Mouse (Mus musculus) embryonic facial prominence, embryonic 11.5 days (tissue): ENCODE results near the gene Itga8. TPM values are rescaled to one million over a fixed set of nuclear protein-coding genes. Genes with fewer than 3 reads are reported as not detected.

Experiments used
- ATAC-seq: fragments of 200-750 bp; cut with Nextera tagmentation; replicated peaks from 2 replicates; pipeline ENCODE4 v1.8.0; 2017; ENCODE audit warnings: low read depth; ENCODE audit not compliant: insufficient number of reproducible peaks, low FRiP score, low TSS enrichment
- DNase-seq: peaks from one replicate; pipeline ENCODE4 v3.0.0-alpha.2; 2015; ENCODE audit warnings: low spot score
- H3K27ac ChIP-seq: fragments of 300-500 bp; sonication (generic); replicated peaks from 2 replicates; pipeline ENCODE4 v1.5.1; 2014; ENCODE audit warnings: mild to moderate bottlenecking, low read depth, low read length, control low read depth
- H3K27me3 ChIP-seq: fragments of 300-500 bp; sonication (generic); 2 replicates; pipeline ENCODE4 v1.6.1; 2014; ENCODE audit warnings: mild to moderate bottlenecking, low read length, moderate library complexity, mixed read lengths; ENCODE audit not compliant: control insufficient read depth, insufficient read depth
- H3K36me3 ChIP-seq: fragments of 300-500 bp; sonication (generic); replicated peaks from 2 replicates; pipeline ENCODE4 v1.6.1; 2014; ENCODE audit warnings: low read depth, mild to moderate bottlenecking, low read length, moderate library complexity, mixed read lengths; ENCODE audit not compliant: control insufficient read depth, insufficient read depth
- H3K4me1 ChIP-seq: fragments of 300-500 bp; sonication (generic); 2 replicates; pipeline ENCODE4 v1.6.1; 2014; ENCODE audit warnings: low read length, mixed read lengths; ENCODE audit not compliant: control insufficient read depth, insufficient read depth
- H3K4me2 ChIP-seq: fragments of 300-500 bp; sonication (generic); 2 replicates; pipeline ENCODE4 v1.6.1; 2014; ENCODE audit warnings: low read depth, mild to moderate bottlenecking, control low read depth, low read length, moderate library complexity
- H3K4me3 ChIP-seq: fragments of 300-500 bp; sonication (generic); 2 replicates; pipeline ENCODE4 v1.5.1; 2014; ENCODE audit warnings: low read depth, low read length, control low read depth
- H3K9ac ChIP-seq: fragments of 300-500 bp; sonication (generic); replicated peaks from 2 replicates; pipeline ENCODE4 v1.6.1; 2014; ENCODE audit warnings: mild to moderate bottlenecking, control low read depth, low read length
- H3K9me3 ChIP-seq: fragments of 300-500 bp; sonication (generic); replicated peaks from 2 replicates; pipeline ENCODE4 v1.6.1; 2016; ENCODE audit warnings: mild to moderate bottlenecking, low read length, inconsistent platforms, mixed read lengths; ENCODE audit not compliant: control insufficient read depth
- WGBS: fragments of 180-500 bp; shearing (Covaris S2); extraction: QIAGEN DNeasy Blood & Tissue Kit; methylation state at CpG from one replicate; pipeline ENCODE4 v1.1.7; 2014; 5-methylcytosine and 5-hydroxymethylcytosine counted together
- polyA plus RNA-seq: library from polyadenylated mRNA; unstranded; fragments of >200 nt; fragmentation: Nextera tagmentation; extraction: Ambion mirVana; gene quantifications from 2 replicates; pipeline ENCODE4 v1.2.1, GENCODE M21; 2014

Gene Itga8
- polyA plus RNA-seq, 1 experiment from 2014 or later, result 9.4 TPM

- no peak overlapping the region for H3K27ac ChIP-seq
- no peak overlapping the region for H3K4me2 ChIP-seq
- H3K4me3 ChIP-seq, result no peak overlapping the region
- no peaks in the 10 kb centered on the region for H3K27me3 ChIP-seq
- WGBS, result 76% methylated on average over 6 of the region's 6 CpGs
- no peak for ATAC-seq
- no peaks in the 10 kb centered on the region for H3K36me3 ChIP-seq
- H3K4me1 ChIP-seq, result no peaks in the 10 kb centered on the region
- H3K9ac ChIP-seq, result no peak overlapping the region
- no peak for DNase-seq
- H3K9me3 ChIP-seq, result no peaks in the 10 kb centered on the region
These were observed 12.3 kb upstream of the Itga8 start for GRCm38 (mm10) chr2:12314028-12314427.

- Histone ChIP-seq H3K27me3 (no peaks in the 10 kb centered on the region), H3K4me1 (no peaks in the 10 kb centered on the region), H3K36me3 (no peaks in the 10 kb centered on the region), H3K9me3 (no peaks in the 10 kb centered on the region), H3K4me2 (no peak overlapping the region), H3K4me3 (no peak overlapping the region), H3K27ac (no peak overlapping the region), H3K9ac (no peak overlapping the region)
- DNase-seq (peak; percentile 47), ATAC-seq (no peak)
These were observed 6.7 kb upstream of the Itga8 start for GRCm38 (mm10) chr2:12308466-12308865.

- no peaks in the 10 kb centered on the region for H3K36me3 ChIP-seq
- DNase-seq (no peak), ATAC-seq (no peak)
- H3K27me3 ChIP-seq, result no peaks in the 10 kb centered on the region
- no peak overlapping the region for H3K9ac ChIP-seq
- no peak overlapping the region for H3K4me3 ChIP-seq
- no peak overlapping the region for H3K4me2 ChIP-seq
- H3K9me3 ChIP-seq, result no peaks in the 10 kb centered on the region
- no peaks in the 10 kb centered on the region for H3K4me1 ChIP-seq
- H3K27ac ChIP-seq, result no peak overlapping the region
These were observed 5.6 kb upstream of the Itga8 start for GRCm38 (mm10) chr2:12307311-12307710.

GRCm38 (mm10) chr2:12305064-12305650 lies 3.4 kb upstream of the Itga8 start:
- 85% methylated on average over 9 of the region's 9 CpGs for WGBS
- H3K4me3 ChIP-seq, result no peak overlapping the region
- no peak for ATAC-seq
- H3K36me3 ChIP-seq, result no peaks in the 10 kb centered on the region
- DNase-seq, result no peak
- H3K9me3 ChIP-seq, result no peaks in the 10 kb centered on the region
- no peak overlapping the region for H3K4me2 ChIP-seq
- H3K9ac ChIP-seq, result no peak overlapping the region
- no peak overlapping the region for H3K27ac ChIP-seq
- H3K4me1 ChIP-seq, result no peaks in the 10 kb centered on the region
- H3K27me3 ChIP-seq, result no peaks in the 10 kb centered on the region

- Histone ChIP-seq H3K27ac (no peak overlapping the region), H3K9me3 (no peaks in the 10 kb centered on the region), H3K36me3 (no peaks in the 10 kb centered on the region), H3K4me1 (no peaks in the 10 kb centered on the region), H3K9ac (peak overlapping the region; percentile 86), H3K27me3 (no peaks in the 10 kb centered on the region), H3K4me3 (peak overlapping the region; percentile 77), H3K4me2 (peak overlapping the region; percentile 87)
- no peak for ATAC-seq
- DNase-seq, result peak; percentile 18
- WGBS, result 55% methylated on average over 15 of the region's 15 CpGs
These were observed 1.1 kb downstream of the Itga8 start for GRCm38 (mm10) chr2:12300449-12301228.

- Histone ChIP-seq H3K4me2 (no peak overlapping the region), H3K9ac (no peak overlapping the region), H3K27ac (no peak overlapping the region), H3K9me3 (no peaks in the 10 kb centered on the region), H3K27me3 (no peaks in the 10 kb centered on the region), H3K4me1 (no peaks in the 10 kb centered on the region), H3K36me3 (no peaks in the 10 kb centered on the region), H3K4me3 (no peak overlapping the region)
- ATAC-seq, result no peak
- WGBS, result 87% methylated on average over 5 of the region's 5 CpGs
- DNase-seq, result no peak
These were observed 4.4 kb downstream of the Itga8 start for GRCm38 (mm10) chr2:12297287-12297686.

- H3K27me3 ChIP-seq, result no peaks in the 10 kb centered on the region
- ATAC-seq, result no peak
- no peak overlapping the region for H3K4me2 ChIP-seq
- no peaks in the 10 kb centered on the region for H3K9me3 ChIP-seq
- no peaks in the 10 kb centered on the region for H3K4me1 ChIP-seq
- 88% methylated on average over 6 of the region's 6 CpGs for WGBS
- no peak for DNase-seq
- H3K36me3 ChIP-seq, result no peaks in the 10 kb centered on the region
- H3K27ac ChIP-seq, result no peak overlapping the region
- H3K9ac ChIP-seq, result no peak overlapping the region
- H3K4me3 ChIP-seq, result no peak overlapping the region
These were observed 6.6 kb downstream of the Itga8 start for GRCm38 (mm10) chr2:12295150-12295549.

- H3K4me2 ChIP-seq, result no peak overlapping the region
- no peak overlapping the region for H3K9ac ChIP-seq
- no peak overlapping the region for H3K4me3 ChIP-seq
- ATAC-seq (no peak), DNase-seq (peak; percentile 51)
- no peaks in the 10 kb centered on the region for H3K4me1 ChIP-seq
- WGBS, result 38% methylated on average over 3 of the region's 3 CpGs
- H3K36me3 ChIP-seq, result no peaks in the 10 kb centered on the region
- H3K9me3 ChIP-seq, result no peaks in the 10 kb centered on the region
- no peaks in the 10 kb centered on the region for H3K27me3 ChIP-seq
- peak overlapping the region; percentile 35; the same call in 1 of the 2 replicates for H3K27ac ChIP-seq
These were observed 7.7 kb downstream of the Itga8 start for GRCm38 (mm10) chr2:12294060-12294459.
